Mouse (Mus musculus) limb, embryonic 13.5 days (tissue): ENCODE results near the gene Zmat1. TPM values are rescaled to one million over a fixed set of nuclear protein-coding genes. Genes with fewer than 3 reads are reported as not detected.

ENCODE experiments used
- ATAC-seq: fragments of 200-750 bp; cut with Nextera tagmentation; 2 replicates; pipeline ENCODE4 v1.8.0; 2017; ENCODE audit warnings: low read depth, moderate number of reproducible peaks, moderate TSS enrichment; ENCODE audit not compliant: low FRiP score
- H3K27ac ChIP-seq: fragments of 300-500 bp; sonication (generic); 2 replicates; pipeline ENCODE4 v1.5.1; 2015; ENCODE audit warnings: inconsistent platforms, mild to moderate bottlenecking, moderate library complexity
- H3K27me3 ChIP-seq: fragments of 300-500 bp; sonication (generic); 2 replicates; pipeline ENCODE4 v1.6.1; 2015; ENCODE audit warnings: mild to moderate bottlenecking, inconsistent platforms
- H3K36me3 ChIP-seq: fragments of 300-500 bp; sonication (generic); 2 replicates; pipeline ENCODE4 v1.6.1; 2015; ENCODE audit warnings: inconsistent platforms, mild to moderate bottlenecking, moderate library complexity
- H3K4me1 ChIP-seq: fragments of 300-500 bp; sonication (generic); 2 replicates; pipeline ENCODE4 v1.6.1; 2015; ENCODE audit warnings: inconsistent platforms
- H3K4me2 ChIP-seq: fragments of 300-500 bp; sonication (generic); replicated peaks from 2 replicates; pipeline ENCODE4 v1.6.1; 2015; ENCODE audit warnings: inconsistent platforms, mild to moderate bottlenecking, moderate library complexity
- H3K4me3 ChIP-seq: fragments of 300-500 bp; sonication (generic); 2 replicates; pipeline ENCODE4 v1.5.1; 2015; ENCODE audit warnings: moderate library complexity, mild to moderate bottlenecking, inconsistent platforms
- H3K9ac ChIP-seq: fragments of 300-500 bp; sonication (generic); 2 replicates; pipeline ENCODE4 v1.6.1; 2015; ENCODE audit warnings: mild to moderate bottlenecking, inconsistent platforms
- H3K9me3 ChIP-seq: fragments of 300-500 bp; sonication (generic); 2 replicates; pipeline ENCODE4 v1.6.1; 2016; ENCODE audit warnings: inconsistent platforms
- WGBS: fragments of 180-500 bp; shearing (Covaris S2); methylation state at CpG from one replicate; pipeline ENCODE4 v1.1.7; 2015; 5-methylcytosine and 5-hydroxymethylcytosine counted together
- polyA plus RNA-seq: library from polyadenylated mRNA; unstranded; fragments of >200 nt; fragmentation: Nextera tagmentation; extraction: Ambion mirVana; gene quantifications from 2 replicates; pipeline ENCODE4 v1.2.1, GENCODE M21; 2015

Gene Zmat1
- polyA plus RNA-seq, 1 experiment from 2014 or later = 7.0 TPM

- H3K9me3 ChIP-seq = no peaks in the 10 kb centered on the region
- H3K27me3 ChIP-seq = peaks cover 8% of the 10 kb centered on the region
- H3K27ac ChIP-seq = no peak overlapping the region; the same call in 1 of the 2 replicates
- no peak for ATAC-seq
- H3K4me2 ChIP-seq = no peak overlapping the region
- no peak overlapping the region for H3K9ac ChIP-seq
- no peaks in the 10 kb centered on the region for H3K4me1 ChIP-seq
- H3K4me3 ChIP-seq = no peak overlapping the region
- 59% methylated on average over 7 of the region's 7 CpGs for WGBS
- H3K36me3 ChIP-seq = no peaks in the 10 kb centered on the region
Measured at GRCm38 (mm10) chrX:134923675-134924424, 85.2 kb downstream of the Zmat1 start.

Other genes starting within 250 kb of the Zmat1 start
- 94.1 and 98.4 TPM in 2 replicates for gene Armcx2, start 200.0 kb downstream of the Zmat1 start, polyA plus RNA-seq
- gene Nxf2, start 44.5 kb downstream of the Zmat1 start, polyA plus RNA-seq = 0.83 and 1.3 TPM in 2 replicates
- not detected in 2 replicates for gene Gm15023, start 168.4 kb upstream of the Zmat1 start, polyA plus RNA-seq
- 9.7 and 10.0 TPM in 2 replicates for gene Tceal6, start 201.5 kb upstream of the Zmat1 start, polyA plus RNA-seq